Mouse (Mus musculus): ENCODE measurements around the gene Cpne5.

- TF ChIP-seq CTCF (IDR thresholded peaks at IDR 0.05 in 2 of 3, conservative IDR thresholded peaks at IDR 0.05 in 1 of 3; ENCODE audit: control insufficient read depth in 1 of 3, insufficient read depth in 1 of 3, low read depth in 2 of 3, low read length in 3 of 3, poor library complexity in 1 of 3, severe bottlenecking in 1 of 3) (no peak), ZC3H11A (IDR thresholded peaks at IDR 0.05; ENCODE audit: low read depth, low read length) (no peak), MAFK (IDR thresholded peaks at IDR 0.05; ENCODE audit: borderline replicate concordance, low read depth, low read length) (no peak), EP300 (IDR thresholded peaks at IDR 0.05; ENCODE audit: low read depth in 1 of 2, low read length in 2 of 2) (no peak), TBP (IDR thresholded peaks at IDR 0.05; ENCODE audit: low read depth, low read length) (no peak), POLR2A (IDR thresholded peaks at IDR 0.05; ENCODE audit: control insufficient read depth in 1 of 2, insufficient read depth in 1 of 2, low read depth in 1 of 2, low read length in 2 of 2, poor library complexity in 1 of 2) (no peak), TAL1 (IDR thresholded peaks at IDR 0.05; ENCODE audit: low read length) (no peak), NELFE (IDR thresholded peaks at IDR 0.05; ENCODE audit: low read depth, low read length) (no peak), RAD21 (IDR thresholded peaks at IDR 0.05; ENCODE audit: low read depth, low read length) (no peak), RCOR1 (IDR thresholded peaks at IDR 0.05; ENCODE audit: low read depth, low read length) (no peak), NRF1 (IDR thresholded peaks at IDR 0.05; ENCODE audit: insufficient read depth, low read depth, low read length, poor library complexity, severe bottlenecking) (no peak)
Observed at GRCm38 (mm10) chr17:29154247-29154646, 83.7 kb downstream of the Cpne5 start.
